Mouse (Mus musculus) neural tube, embryonic 11.5 days (tissue): Measurements from ENCODE around the gene Ube2z. TPM values are rescaled to one million over a fixed set of nuclear protein-coding genes. Genes with fewer than 3 reads are reported as not detected.
"Not testable (repeated sequence)": the region's sequence is repeated elsewhere in the genome, so short reads cannot be mapped to it uniquely, and the experiment has no call there.

ENCODE experiments used
- ATAC-seq: fragments of 200-750 bp; cut with Nextera tagmentation; 2 replicates; pipeline ENCODE4 v1.8.0; 2017; ENCODE audit warnings: moderate number of reproducible peaks, mild to moderate bottlenecking, moderate TSS enrichment, moderate library complexity; ENCODE audit not compliant: insufficient read depth, low FRiP score, low TSS enrichment
- DNase-seq: peaks from one replicate; pipeline ENCODE4 v3.0.0-alpha.2; 2015; ENCODE audit warnings: low spot score
- H3K27ac ChIP-seq: fragments of 300-500 bp; sonication (generic); 2 replicates; pipeline ENCODE4 v1.5.1; 2014; ENCODE audit warnings: low read depth, mild to moderate bottlenecking, low read length
- H3K27me3 ChIP-seq: fragments of 300-500 bp; sonication (generic); 2 replicates; pipeline ENCODE4 v1.6.1; 2014; ENCODE audit warnings: mild to moderate bottlenecking, low read length, mixed read lengths; ENCODE audit not compliant: control insufficient read depth, insufficient read depth
- H3K36me3 ChIP-seq: fragments of 300-500 bp; sonication (generic); 2 replicates; pipeline ENCODE4 v1.6.1; 2014; ENCODE audit warnings: mild to moderate bottlenecking, low read length, moderate library complexity, mixed read lengths; ENCODE audit not compliant: control insufficient read depth, insufficient read depth
- H3K4me1 ChIP-seq: fragments of 300-500 bp; sonication (generic); 2 replicates; pipeline ENCODE4 v1.6.1; 2014; ENCODE audit warnings: low read length, mixed read lengths; ENCODE audit not compliant: control insufficient read depth, insufficient read depth
- H3K4me2 ChIP-seq: fragments of 300-500 bp; sonication (generic); 2 replicates; pipeline ENCODE4 v1.6.1; 2014; ENCODE audit warnings: low read depth, mild to moderate bottlenecking, moderate library complexity
- H3K4me3 ChIP-seq: fragments of 300-500 bp; sonication (generic); 2 replicates; pipeline ENCODE4 v1.5.1; 2014; ENCODE audit warnings: low read depth, low read length
- H3K9ac ChIP-seq: fragments of 300-500 bp; sonication (generic); 2 replicates; pipeline ENCODE4 v1.6.1; 2014; ENCODE audit warnings: mild to moderate bottlenecking, low read length
- H3K9me3 ChIP-seq: fragments of 300-500 bp; sonication (generic); 2 replicates; pipeline ENCODE4 v1.6.1; 2016; ENCODE audit warnings: low read length; ENCODE audit not compliant: control insufficient read depth
- WGBS: fragments of 180-500 bp; shearing (Covaris S2); extraction: QIAGEN DNeasy Blood & Tissue Kit; methylation state at CpG from one replicate; pipeline ENCODE4 v1.1.7; 2014; 5-methylcytosine and 5-hydroxymethylcytosine counted together
- polyA plus RNA-seq: library from polyadenylated mRNA; unstranded; fragments of >200 nt; fragmentation: Nextera tagmentation; extraction: Ambion mirVana; gene quantifications from 2 replicates; pipeline ENCODE4 v1.2.1, GENCODE M21; 2014

Ube2z gene
- polyA plus RNA-seq: 26.7 and 29.7 TPM in 2 replicates

GRCm38 (mm10) chr11:96065215-96065911 is at the start of gene Ube2z:
Ube2z (minus strand) TSS chr11:96065388.
- Histone ChIP-seq H3K9ac (peak within 1 kb of the TSS; percentile 89), H3K27ac (peak within 1 kb of the TSS; percentile 49), H3K4me1 (peaks cover 14% of the 10 kb centered on the region), H3K9me3 (no peaks in the 10 kb centered on the region), H3K4me3 (peak within 1 kb of the TSS; percentile 89), H3K4me2 (peak within 1 kb of the TSS; percentile 89), H3K27me3 (no peaks in the 10 kb centered on the region), H3K36me3 (peaks cover 5% of the 10 kb centered on the region; the same call in 1 of the 2 replicates)
- DNase-seq (peak; percentile 99), ATAC-seq (peak; percentile 96)
- 4% methylated on average over 42 of the region's 50 CpGs for WGBS

DNA sequence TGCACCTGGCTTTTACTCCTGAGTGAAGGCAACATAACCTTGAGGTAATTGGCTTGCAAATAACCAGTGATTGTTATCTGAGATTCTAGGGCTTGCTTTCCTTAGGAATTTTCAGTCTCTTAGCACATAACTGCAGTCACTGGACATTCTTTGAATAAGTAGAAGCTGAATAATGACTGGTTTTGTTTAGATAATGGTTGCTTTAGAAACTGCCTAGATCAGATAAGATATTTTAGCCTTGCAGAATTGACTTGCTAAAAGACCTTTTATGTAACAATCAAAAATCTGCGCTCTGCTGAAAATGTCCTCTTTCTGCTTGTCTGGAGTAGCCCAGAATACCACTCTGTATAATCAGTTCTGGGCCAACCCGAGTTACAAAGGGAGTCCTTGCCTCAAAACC is 48.9 kb upstream of the Ube2z start:
- ATAC-seq (no peak), DNase-seq (no peak)
- no peaks in the 10 kb centered on the region for H3K4me1 ChIP-seq
- no peaks in the 10 kb centered on the region for H3K27me3 ChIP-seq
- H3K27ac ChIP-seq: no peak overlapping the region
- H3K9ac ChIP-seq: no peak overlapping the region
- no peak overlapping the region for H3K4me3 ChIP-seq
- H3K4me2 ChIP-seq: no peak overlapping the region
- WGBS: 74% methylated on average over 2 of the region's 2 CpGs
- no peaks in the 10 kb centered on the region for H3K9me3 ChIP-seq
- H3K36me3 ChIP-seq: no peaks in the 10 kb centered on the region

DNA sequence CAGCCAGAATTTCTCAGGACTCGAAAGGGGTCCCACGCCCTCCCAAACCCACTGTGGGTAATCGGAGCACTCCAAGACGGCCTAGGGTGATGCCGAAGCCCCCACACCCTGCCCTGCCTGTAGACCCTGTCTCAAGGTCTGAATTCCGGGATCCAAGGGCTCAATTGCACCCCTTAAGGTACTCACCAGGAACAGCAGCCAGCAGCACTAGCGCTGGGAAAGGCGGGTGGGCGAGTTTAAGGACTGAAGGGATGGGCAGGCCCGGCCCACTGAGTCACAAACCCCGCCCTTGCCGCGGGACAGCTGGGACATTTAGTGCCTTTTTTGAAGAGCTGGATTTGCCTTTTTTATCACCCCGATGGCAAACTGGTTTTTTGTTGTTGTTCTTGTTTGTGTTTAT is 46.6 kb upstream of the Ube2z start, which contains the start of gene Calcoco2:
Calcoco2 (minus strand) TSS at position 214 of the 400 bp plus-strand sequence.
- Histone ChIP-seq H3K27me3 (no peaks in the 10 kb centered on the region), H3K4me1 (no peaks in the 10 kb centered on the region), H3K4me2 (no peak within 1 kb of the TSS), H3K36me3 (no peaks in the 10 kb centered on the region), H3K27ac (no peak within 1 kb of the TSS), H3K9ac (no peak within 1 kb of the TSS), H3K9me3 (no peaks in the 10 kb centered on the region), H3K4me3 (no peak within 1 kb of the TSS)
- no peak for ATAC-seq
- no peak for DNase-seq
- WGBS: 43% methylated on average over 14 of the region's 14 CpGs

DNA sequence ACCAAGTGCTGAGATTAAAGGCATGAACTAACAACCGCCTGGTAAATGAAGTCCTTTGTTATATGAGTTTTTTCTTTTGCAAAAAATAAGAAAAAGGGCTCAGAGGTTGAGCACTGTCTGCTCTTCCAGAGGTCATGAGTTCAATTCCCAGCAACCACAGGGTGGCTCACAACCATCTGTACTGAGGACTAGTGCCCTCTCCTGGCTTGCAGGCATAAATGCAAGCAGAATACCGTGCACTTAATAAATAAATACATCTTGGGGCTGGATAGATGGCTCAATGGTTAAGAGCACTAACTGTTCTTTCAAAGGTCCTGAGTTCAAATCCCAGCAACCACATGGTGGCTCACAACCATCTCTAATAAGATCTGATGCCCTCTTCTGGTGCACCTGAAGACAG is 45.8 kb upstream of the Ube2z start:
- not testable (repeated sequence) for H3K4me1 ChIP-seq, ATAC-seq
- 65% methylated on average over 2 of the region's 2 CpGs for whole genome bisulfite sequencing

GRCm38 (mm10) chr11:96108376-96108775 is 43.2 kb upstream of the Ube2z start:
- Histone ChIP-seq H3K9ac (no peak overlapping the region), H3K4me1 (no peaks in the 10 kb centered on the region), H3K27me3 (no peaks in the 10 kb centered on the region), H3K27ac (no peak overlapping the region), H3K36me3 (no peaks in the 10 kb centered on the region), H3K4me3 (no peak overlapping the region), H3K9me3 (no peaks in the 10 kb centered on the region), H3K4me2 (no peak overlapping the region)
- ATAC-seq (no peak), DNase-seq (no peak)
- 83% methylated on average over 1 of the region's 1 CpGs for WGBS

More for the DNA sequence above, 45.8 kb upstream of the Ube2z start:
- H3K9me3 ChIP-seq, H3K9ac ChIP-seq, H3K36me3 ChIP-seq, DNase-seq, H3K4me2 ChIP-seq, H3K27ac ChIP-seq, H3K27me3 ChIP-seq, H3K4me3 ChIP-seq: not testable (repeated sequence)

GRCm38 (mm10) chr11:96093361-96093760 is 28.2 kb upstream of the Ube2z start:
- no peaks in the 10 kb centered on the region for H3K36me3 ChIP-seq
- DNase-seq (peak; percentile 57), ATAC-seq (no peak)
- H3K4me3 ChIP-seq: no peak overlapping the region
- H3K4me1 ChIP-seq: no peaks in the 10 kb centered on the region
- H3K27me3 ChIP-seq: no peaks in the 10 kb centered on the region
- H3K9ac ChIP-seq: no peak overlapping the region
- 8% methylated on average over 3 of the region's 3 CpGs for WGBS
- no peak overlapping the region for H3K4me2 ChIP-seq
- no peak overlapping the region for H3K27ac ChIP-seq
- no peaks in the 10 kb centered on the region for H3K9me3 ChIP-seq

- H3K4me3 ChIP-seq: no peak overlapping the region
- no peaks in the 10 kb centered on the region for H3K4me1 ChIP-seq
- H3K9me3 ChIP-seq: no peaks in the 10 kb centered on the region
- no peaks in the 10 kb centered on the region for H3K36me3 ChIP-seq
- no peak overlapping the region for H3K4me2 ChIP-seq
- DNase-seq (no peak), ATAC-seq (no peak)
- no peak overlapping the region for H3K27ac ChIP-seq
- WGBS: 49% methylated on average over 7 of the region's 7 CpGs
- H3K9ac ChIP-seq: no peak overlapping the region
- no peaks in the 10 kb centered on the region for H3K27me3 ChIP-seq
Observed at GRCm38 (mm10) chr11:96092674-96093291, 27.6 kb upstream of the Ube2z start.

- Histone ChIP-seq H3K4me3 (no peak overlapping the region), H3K27me3 (no peaks in the 10 kb centered on the region), H3K4me2 (no peak overlapping the region), H3K27ac (no peak overlapping the region), H3K36me3 (no peaks in the 10 kb centered on the region), H3K4me1 (no peaks in the 10 kb centered on the region), H3K9ac (no peak overlapping the region), H3K9me3 (no peaks in the 10 kb centered on the region)
- DNase-seq (peak; percentile 33), ATAC-seq (no peak)
- 67% methylated on average over 2 of the region's 2 CpGs for WGBS
Observed at GRCm38 (mm10) chr11:96091073-96091472, 25.9 kb upstream of the Ube2z start.

DNA sequence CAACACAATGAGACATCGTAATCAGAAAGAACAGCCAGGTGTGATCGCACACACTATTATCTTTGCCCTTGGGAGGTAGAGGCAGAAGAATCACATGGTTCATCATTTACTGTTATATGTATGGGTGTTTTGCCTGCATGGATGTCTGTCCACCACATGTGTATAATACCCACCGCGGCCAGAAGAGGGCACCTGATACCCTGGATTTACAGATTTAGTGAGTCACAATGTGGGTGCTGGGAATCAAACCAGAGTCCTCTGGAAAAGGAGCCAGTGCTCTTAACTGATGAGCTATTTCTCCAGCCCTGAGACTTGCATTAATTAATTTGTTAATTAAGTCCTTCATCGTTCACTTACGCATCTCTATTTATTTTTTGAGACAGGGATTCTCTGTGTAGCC is 22.8 kb upstream of the Ube2z start:
- DNase-seq: no peak

More for the DNA sequence above, 22.8 kb upstream of the Ube2z start:
- Histone ChIP-seq H3K4me3 (no peak overlapping the region), H3K27me3 (no peaks in the 10 kb centered on the region), H3K36me3 (no peaks in the 10 kb centered on the region), H3K9me3 (no peaks in the 10 kb centered on the region), H3K9ac (no peak overlapping the region), H3K4me2 (no peak overlapping the region), H3K4me1 (no peaks in the 10 kb centered on the region), H3K27ac (no peak overlapping the region)
- 93% methylated on average over 6 of the region's 6 CpGs for WGBS
- ATAC-seq: no peak
